Mouse (Mus musculus): ENCODE measurements around the gene Coro2b. TPM values are rescaled to one million over a fixed set of nuclear protein-coding genes. Genes with fewer than 3 reads are reported as not detected.

The Coro2b gene
- polyA plus RNA-seq, 1 experiment from 2014 or later, result 9.6 TPM

DNA sequence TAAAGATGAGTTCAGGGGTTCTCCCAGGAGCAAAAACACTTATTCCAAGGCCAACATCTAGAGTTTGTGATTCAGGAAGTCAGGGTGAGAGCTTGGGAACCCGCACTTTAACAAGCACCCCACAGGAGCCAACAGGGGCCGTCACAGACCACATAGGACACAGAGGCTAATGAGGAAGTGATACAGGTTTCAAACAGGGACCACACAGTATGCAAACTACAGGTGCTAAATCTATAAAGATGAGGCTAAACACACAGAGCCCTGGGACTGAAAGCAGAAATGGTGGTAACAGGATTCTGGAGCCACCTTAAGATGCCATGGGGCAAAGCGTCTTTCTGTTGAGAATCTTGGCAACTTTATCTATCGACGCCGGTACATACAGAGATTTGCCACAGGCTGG lies 27.2 kb downstream of the Coro2b start:
- H3K4me2 ChIP-seq, result no peak overlapping the region
- H3K27ac ChIP-seq, result no peak overlapping the region
- no peaks in the 10 kb centered on the region for H3K9me3 ChIP-seq
- 86% methylated on average over 6 of the region's 6 CpGs for WGBS
- ATAC-seq (ENCODE audit: insufficient read depth, low FRiP score, low read depth), result no peak
- peaks cover 10% of the 10 kb centered on the region for H3K4me1 ChIP-seq
- no peak overlapping the region for H3K9ac ChIP-seq
- H3K4me3 ChIP-seq (replicated peaks), result no peak overlapping the region
- H3K36me3 ChIP-seq, result no peaks in the 10 kb centered on the region
- no peaks in the 10 kb centered on the region for H3K27me3 ChIP-seq (replicated peaks)

DNA sequence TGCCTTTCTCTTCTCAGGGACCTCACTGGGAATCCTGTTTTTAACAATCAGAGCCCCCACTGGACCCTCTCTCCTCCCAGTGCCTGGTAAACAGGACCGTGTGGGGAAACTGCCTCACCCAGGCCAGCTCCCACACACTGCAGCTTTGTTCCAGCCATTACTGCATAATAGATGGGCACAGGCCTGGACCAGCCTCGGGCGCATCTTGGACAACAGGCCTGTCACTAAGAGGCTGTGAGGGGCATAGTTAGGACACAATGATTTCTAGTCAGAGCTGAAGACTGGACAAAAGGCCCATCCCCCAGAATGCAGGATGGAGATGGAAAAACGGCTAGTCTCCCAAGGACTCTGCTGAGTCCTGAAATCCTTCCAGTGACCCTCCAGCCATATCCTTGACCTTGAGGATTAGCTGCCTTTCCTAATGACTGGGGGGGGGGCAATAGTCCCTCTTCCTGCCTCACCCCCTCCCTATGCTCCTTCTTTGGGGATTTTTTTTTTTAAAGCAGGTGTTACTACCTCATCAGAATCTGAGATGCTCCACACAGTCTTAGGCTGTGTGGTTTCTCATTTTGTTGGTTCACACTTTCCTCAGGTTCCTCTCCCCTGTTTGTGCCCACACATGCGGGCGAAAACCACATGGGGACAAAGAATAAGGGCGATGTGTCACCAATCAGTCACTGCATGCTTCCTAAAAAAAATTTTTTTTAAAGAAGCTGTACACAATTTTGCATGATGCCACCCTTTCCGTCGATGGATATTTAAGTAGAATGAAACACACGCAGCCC lies 27.9 kb downstream of the Coro2b start:
- no peak overlapping the region for H3K4me2 ChIP-seq
- no peak overlapping the region for H3K4me3 ChIP-seq (replicated peaks)
- H3K27ac ChIP-seq, result no peak overlapping the region
- no peaks in the 10 kb centered on the region for H3K27me3 ChIP-seq (replicated peaks)
- no peaks in the 10 kb centered on the region for H3K36me3 ChIP-seq
- H3K4me1 ChIP-seq, result peaks cover 4% of the 10 kb centered on the region
- ATAC-seq (ENCODE audit: insufficient read depth, low FRiP score, low read depth), result no peak
- no peaks in the 10 kb centered on the region for H3K9me3 ChIP-seq
- 80% methylated on average over 10 of the region's 10 CpGs for WGBS
- H3K9ac ChIP-seq, result no peak overlapping the region

DNA sequence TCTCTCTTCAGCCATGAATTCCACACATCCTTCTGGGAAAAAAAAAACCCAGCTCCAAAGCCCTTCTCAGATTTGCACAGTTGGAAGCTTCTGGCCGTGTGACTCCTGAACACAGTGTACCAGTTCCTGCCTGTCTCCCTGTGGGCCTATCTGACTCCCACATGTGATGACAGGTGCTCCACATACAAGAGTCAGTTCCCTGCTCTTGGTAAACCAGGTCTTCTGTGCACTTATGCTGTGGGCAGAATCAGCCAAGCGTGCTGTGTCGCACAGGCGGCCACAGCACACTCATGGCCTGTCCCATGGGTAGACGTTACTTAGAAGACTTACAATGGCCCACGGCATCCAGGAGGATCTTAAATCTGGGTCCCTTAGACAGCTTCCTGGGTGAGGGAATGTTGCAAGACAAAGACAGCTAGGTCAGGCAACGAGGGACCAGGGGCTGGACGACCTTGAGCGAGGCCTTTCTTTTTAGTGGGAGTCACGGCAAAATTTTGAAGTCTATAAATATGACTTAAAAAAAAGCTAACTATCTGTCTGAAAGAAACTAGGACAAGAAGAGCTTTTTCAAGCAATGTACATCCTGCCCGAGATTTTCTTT lies 30.3 kb downstream of the Coro2b start:
- Histone ChIP-seq H3K9ac (no peak overlapping the region), H3K9me3 (no peaks in the 10 kb centered on the region), H3K4me2 (no peak overlapping the region), H3K36me3 (no peaks in the 10 kb centered on the region), H3K4me3 (replicated peaks) (no peak overlapping the region), H3K27me3 (replicated peaks) (no peaks in the 10 kb centered on the region), H3K27ac (no peak overlapping the region), H3K4me1 (no peaks in the 10 kb centered on the region)
- WGBS, result 83% methylated on average over 11 of the region's 11 CpGs
- no peak for ATAC-seq (ENCODE audit: insufficient read depth, low FRiP score, low read depth)

DNA sequence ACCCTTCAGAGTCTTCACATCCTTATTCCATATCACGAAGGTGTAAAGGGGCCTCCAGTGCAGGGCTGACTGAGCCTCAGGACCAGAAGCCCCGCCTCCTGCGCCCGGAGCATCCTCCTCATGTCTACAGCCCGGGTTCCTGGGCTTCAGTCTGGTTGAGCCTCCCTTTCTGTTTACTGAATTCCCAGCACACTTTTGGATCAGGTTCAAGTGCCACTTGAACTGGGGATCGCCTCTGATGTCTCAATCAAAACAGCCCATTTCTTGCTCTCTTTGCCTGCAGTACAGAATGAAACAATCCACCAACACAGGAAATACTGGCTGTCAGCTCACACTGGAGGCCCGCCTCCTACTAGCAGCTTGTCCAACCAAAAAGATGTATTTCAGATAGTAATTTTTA lies 32.7 kb downstream of the Coro2b start:
- Histone ChIP-seq H3K36me3 (no peaks in the 10 kb centered on the region), H3K27me3 (replicated peaks) (no peaks in the 10 kb centered on the region), H3K27ac (no peak overlapping the region), H3K4me1 (no peaks in the 10 kb centered on the region), H3K9me3 (no peaks in the 10 kb centered on the region), H3K9ac (no peak overlapping the region), H3K4me2 (no peak overlapping the region), H3K4me3 (replicated peaks) (no peak overlapping the region)
- WGBS, result 52% methylated on average over 7 of the region's 7 CpGs
- ATAC-seq (ENCODE audit: insufficient read depth, low FRiP score, low read depth), result no peak

DNA sequence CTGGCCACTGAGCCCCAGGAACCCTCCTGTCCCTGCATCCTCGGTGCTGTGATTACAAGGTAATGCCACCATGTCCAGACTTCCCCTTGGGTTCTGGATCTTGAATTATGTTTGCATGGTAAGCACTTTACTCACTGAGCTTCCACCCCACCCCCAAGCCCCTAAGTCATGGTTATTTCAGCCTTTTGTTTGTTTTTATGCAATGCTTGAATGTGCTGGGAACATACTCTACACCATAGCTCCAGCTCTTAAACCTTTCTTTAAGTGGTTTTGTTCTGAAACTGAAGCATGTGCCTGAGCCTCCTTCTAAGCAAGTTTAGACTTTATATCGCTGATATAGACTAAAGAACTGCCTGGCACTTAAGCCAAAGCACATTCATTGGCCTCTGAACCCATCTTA lies 34.5 kb downstream of the Coro2b start:
- H3K27ac ChIP-seq, result no peak overlapping the region

DNA sequence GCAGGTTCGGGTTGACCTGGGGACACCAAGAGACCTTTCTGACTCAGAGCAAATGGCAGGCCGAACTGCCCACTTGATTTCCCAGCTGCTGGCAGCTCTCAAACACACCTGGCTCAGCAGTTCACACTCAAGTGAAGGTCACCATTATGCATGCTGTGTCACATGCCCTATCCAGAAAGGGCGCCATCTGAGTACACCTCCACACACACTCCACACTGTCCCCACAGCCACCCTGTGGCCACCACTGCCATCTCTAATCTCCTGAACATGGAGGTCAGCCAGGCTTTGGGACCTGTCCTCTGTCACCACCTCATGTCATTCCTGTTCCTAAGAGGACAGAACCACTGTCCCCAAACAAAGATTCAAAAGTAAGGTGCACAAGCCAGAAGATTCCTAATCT lies 35.3 kb downstream of the Coro2b start:
- H3K9me3 ChIP-seq, result no peaks in the 10 kb centered on the region
- H3K36me3 ChIP-seq, result no peaks in the 10 kb centered on the region
- no peaks in the 10 kb centered on the region for H3K27me3 ChIP-seq (replicated peaks)
- no peak overlapping the region for H3K4me3 ChIP-seq (replicated peaks)
- ATAC-seq (ENCODE audit: insufficient read depth, low FRiP score, low read depth), result no peak
- no peak overlapping the region for H3K9ac ChIP-seq
- H3K4me1 ChIP-seq, result no peaks in the 10 kb centered on the region
- H3K4me2 ChIP-seq, result no peak overlapping the region
- no peak overlapping the region for H3K27ac ChIP-seq
- 93% methylated on average over 3 of the region's 3 CpGs for WGBS

More for the DNA sequence above, 34.5 kb downstream of the Coro2b start:
- Histone ChIP-seq H3K4me3 (replicated peaks) (no peak overlapping the region), H3K36me3 (no peaks in the 10 kb centered on the region), H3K4me2 (no peak overlapping the region), H3K9me3 (no peaks in the 10 kb centered on the region), H3K4me1 (no peaks in the 10 kb centered on the region), H3K27me3 (replicated peaks) (no peaks in the 10 kb centered on the region), H3K9ac (no peak overlapping the region)
- 65% methylated on average over 2 of the region's 2 CpGs for WGBS
- ATAC-seq (ENCODE audit: insufficient read depth, low FRiP score, low read depth), result no peak

DNA sequence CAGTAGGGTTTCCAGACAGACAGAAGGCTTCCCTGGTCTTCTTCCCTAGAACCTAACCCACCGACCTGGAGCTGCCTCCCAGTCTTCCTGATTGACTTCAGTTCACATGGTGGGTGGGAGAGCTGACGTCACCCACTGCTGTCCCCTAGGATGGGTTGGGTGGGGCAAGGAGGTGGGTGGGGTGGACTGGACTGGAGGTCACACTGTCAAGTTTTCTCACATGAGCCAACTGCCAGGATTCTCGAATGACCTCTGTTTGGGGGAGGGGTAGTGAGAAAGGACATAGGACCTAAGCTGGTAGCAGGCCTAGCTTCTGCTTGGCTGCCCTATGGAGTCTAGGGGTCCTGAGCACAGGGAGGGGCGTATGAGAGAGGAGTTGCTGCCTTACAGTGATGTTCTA lies 36.8 kb downstream of the Coro2b start:
- Histone ChIP-seq H3K36me3 (no peaks in the 10 kb centered on the region), H3K4me1 (no peaks in the 10 kb centered on the region), H3K27ac (no peak overlapping the region), H3K4me3 (replicated peaks) (no peak overlapping the region), H3K27me3 (replicated peaks) (no peaks in the 10 kb centered on the region), H3K9ac (no peak overlapping the region), H3K9me3 (no peaks in the 10 kb centered on the region), H3K4me2 (no peak overlapping the region)
- no peak for ATAC-seq (ENCODE audit: insufficient read depth, low FRiP score, low read depth)
- 85% methylated on average over 4 of the region's 4 CpGs for WGBS

DNA sequence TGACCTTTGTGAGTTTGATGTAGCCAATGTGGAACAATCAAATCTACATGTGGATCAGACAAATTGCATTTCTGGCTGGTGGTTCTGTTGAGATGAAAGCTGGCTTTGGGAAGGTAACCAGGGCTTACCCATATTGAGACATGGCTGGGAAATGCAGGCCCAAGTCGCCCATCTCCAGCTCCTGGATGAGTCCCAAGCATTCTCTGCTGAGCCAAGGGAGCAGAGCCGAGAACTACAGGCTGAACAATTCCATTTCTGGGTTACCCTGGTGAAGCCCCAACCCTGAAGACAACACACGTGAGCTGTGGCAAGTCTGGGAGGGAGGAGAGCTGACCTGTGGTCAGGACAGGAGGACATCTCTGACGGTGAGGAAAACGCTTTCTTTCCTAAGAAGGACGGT lies 37.9 kb downstream of the Coro2b start:
- Histone ChIP-seq H3K4me1 (no peaks in the 10 kb centered on the region), H3K4me2 (no peak overlapping the region), H3K36me3 (no peaks in the 10 kb centered on the region), H3K9ac (no peak overlapping the region), H3K27ac (no peak overlapping the region), H3K9me3 (no peaks in the 10 kb centered on the region), H3K4me3 (replicated peaks) (no peak overlapping the region), H3K27me3 (replicated peaks) (no peaks in the 10 kb centered on the region)
- 89% methylated on average over 6 of the region's 6 CpGs for WGBS
- ATAC-seq (ENCODE audit: insufficient read depth, low FRiP score, low read depth), result no peak

DNA sequence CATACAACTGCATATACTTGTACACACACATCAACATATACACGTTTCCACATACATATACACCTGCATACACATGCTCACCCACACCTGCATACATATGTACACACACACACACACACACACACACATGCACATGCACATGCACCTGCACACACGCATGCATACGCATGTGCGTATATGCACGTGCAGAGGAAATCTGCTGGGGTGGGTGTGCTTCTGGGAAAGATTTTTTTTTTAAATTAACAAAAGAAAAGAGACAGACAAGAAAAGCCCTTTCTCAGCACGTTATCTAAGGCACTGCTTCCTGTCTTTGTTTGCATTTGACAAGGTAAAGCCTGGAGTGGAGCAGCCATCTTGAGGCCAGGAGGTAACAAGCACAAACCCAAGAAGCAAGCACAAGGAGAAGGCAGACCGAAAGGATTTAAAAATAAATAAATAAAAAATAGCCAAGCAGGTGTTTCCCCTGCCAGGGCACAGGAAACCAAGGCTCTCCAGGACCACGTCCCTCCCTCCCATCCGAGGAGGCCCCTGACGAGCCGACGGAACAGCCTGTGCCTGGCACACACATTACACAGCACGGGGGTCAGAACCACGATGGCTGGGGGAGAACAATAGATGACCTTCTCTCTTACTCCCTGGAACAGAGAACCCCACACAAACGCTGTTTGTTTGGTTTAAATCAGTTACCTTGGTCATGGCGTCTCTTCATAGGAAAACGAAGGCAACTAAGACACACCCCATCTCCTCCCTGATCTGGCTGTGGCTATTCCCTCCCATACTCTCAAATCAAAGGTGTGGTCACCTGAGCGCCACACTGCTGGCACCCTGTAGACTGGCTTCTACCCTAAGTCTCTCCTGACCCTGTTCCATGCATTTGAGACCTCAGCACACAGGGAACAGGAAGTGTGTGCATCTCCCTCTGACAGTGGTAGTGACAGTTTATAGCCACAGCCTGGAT lies 39.4 kb downstream of the Coro2b start:
- Histone ChIP-seq H3K4me3 (replicated peaks) (no peak overlapping the region), H3K27ac (0 out of 2 replicates have a peak overlapping the region, but pooled peaks have one; percentile 17), H3K9me3 (no peaks in the 10 kb centered on the region), H3K27me3 (replicated peaks) (no peaks in the 10 kb centered on the region), H3K36me3 (no peaks in the 10 kb centered on the region), H3K9ac (no peak overlapping the region), H3K4me1 (no peaks in the 10 kb centered on the region), H3K4me2 (peak overlapping the region; percentile 22; the same call in 1 of the 2 replicates)
- ATAC-seq (ENCODE audit: insufficient read depth, low FRiP score, low read depth), result peak; percentile 23; the same call in 1 of the 2 replicates
- 48% methylated on average over 18 of the region's 18 CpGs for WGBS

DNA sequence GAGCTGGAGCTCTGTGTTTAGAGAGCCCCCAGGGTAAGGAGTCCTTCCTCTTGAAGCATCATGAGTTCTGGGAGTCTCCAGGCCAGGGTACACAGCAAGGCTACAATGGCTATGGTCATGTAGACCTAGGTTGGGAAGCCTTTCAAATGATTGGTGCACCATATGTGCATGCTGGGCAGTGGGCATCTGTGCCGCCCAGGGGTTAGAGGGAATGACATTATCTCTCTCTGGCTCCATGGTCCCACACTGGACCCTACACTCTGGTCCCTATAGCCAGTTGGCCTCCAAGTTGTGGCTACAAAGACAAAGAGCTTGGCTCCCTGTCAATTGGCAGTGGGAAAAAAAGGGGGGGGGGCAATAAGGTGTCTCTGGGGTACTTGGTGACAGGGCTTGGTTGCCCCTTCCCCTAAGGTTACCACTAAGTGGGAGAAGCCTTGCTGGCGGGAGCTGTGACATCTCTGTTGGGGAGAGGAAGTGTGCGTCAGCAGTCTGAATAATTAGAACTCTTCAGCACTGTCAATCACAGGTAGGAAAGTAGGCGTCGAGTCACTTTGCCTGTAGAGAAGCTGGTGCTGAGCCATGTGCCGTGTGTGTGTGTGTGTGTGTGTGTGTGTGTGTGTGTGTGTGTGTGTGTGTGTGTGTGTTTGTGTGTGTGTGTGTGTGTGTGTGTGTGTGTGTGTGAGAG lies 44.4 kb downstream of the Coro2b start:
- 0 out of 2 replicates have a peak, but pooled peaks cover 3% of the 10 kb centered on the region for H3K4me1 ChIP-seq
- H3K27ac ChIP-seq, result 0 out of 2 replicates have a peak overlapping the region, but pooled peaks have one; percentile 4
- no peak overlapping the region for H3K4me2 ChIP-seq
- WGBS, result 75% methylated on average over 5 of the region's 6 CpGs
- no peak for ATAC-seq (ENCODE audit: insufficient read depth, low FRiP score, low read depth)
- H3K9me3 ChIP-seq, result no peaks in the 10 kb centered on the region
- no peaks in the 10 kb centered on the region for H3K27me3 ChIP-seq (replicated peaks)
- H3K9ac ChIP-seq, result no peak overlapping the region
- H3K4me3 ChIP-seq (replicated peaks), result no peak overlapping the region
- no peaks in the 10 kb centered on the region for H3K36me3 ChIP-seq

DNA sequence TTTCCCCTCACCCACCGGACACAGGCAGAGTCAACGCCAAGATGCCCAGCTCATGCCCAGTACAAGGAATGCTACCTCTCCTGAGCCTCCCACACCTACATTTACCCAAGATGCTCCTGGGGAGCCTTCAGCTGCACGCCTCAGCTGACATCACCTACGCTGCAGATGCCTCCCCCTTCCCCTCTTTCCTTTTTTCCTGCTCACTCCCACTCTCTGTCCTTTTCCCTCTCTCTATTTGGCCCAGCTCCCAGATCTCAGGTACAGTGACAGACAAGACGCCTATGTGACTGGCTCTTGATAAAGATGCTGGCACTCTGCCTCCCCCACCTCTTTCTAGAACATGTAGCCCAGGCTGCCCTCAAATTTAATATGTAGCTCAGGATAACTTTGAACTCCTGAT lies 45.2 kb downstream of the Coro2b start:
- H3K4me2 ChIP-seq, result no peak overlapping the region
- no peak for ATAC-seq (ENCODE audit: insufficient read depth, low FRiP score, low read depth)
- H3K4me1 ChIP-seq, result 0 out of 2 replicates have a peak, but pooled peaks cover 3% of the 10 kb centered on the region
- no peaks in the 10 kb centered on the region for H3K9me3 ChIP-seq
- 79% methylated on average over 5 of the region's 5 CpGs for WGBS
- no peak overlapping the region for H3K4me3 ChIP-seq (replicated peaks)
- H3K9ac ChIP-seq, result no peak overlapping the region
- no peaks in the 10 kb centered on the region for H3K36me3 ChIP-seq
- no peaks in the 10 kb centered on the region for H3K27me3 ChIP-seq (replicated peaks)
- H3K27ac ChIP-seq, result no peak overlapping the region

Measured in stomach, embryonic 15.5 days (tissue).